Mouse (Mus musculus): Measurements from ENCODE around the gene Plscr3.

Plscr3 gene

DNA sequence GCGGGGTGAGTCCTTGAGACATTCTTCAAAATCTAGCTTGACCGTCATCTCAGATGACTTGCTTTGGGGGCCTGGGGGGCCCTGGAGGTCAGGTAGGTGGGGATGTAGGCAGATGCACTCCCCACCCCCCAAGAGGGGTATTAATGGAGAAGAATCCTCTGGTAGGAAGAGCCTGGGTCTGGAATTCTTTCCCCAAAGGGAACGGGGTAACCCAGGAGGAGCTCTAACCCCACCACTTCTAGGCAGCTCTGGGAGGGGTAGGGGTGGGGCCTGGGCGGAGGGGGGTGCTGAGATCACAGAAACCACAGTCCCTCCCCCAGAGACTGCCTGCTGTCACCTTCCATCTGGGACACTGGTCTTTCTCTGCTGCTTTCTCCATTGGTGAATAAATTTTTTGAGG lies 49.1 kb downstream of the Plscr3 start, which contains the start of gene Acap1:
TSS of gene Acap1 (minus strand) at position 249 of the 400 bp plus-strand sequence.
- DNase-seq (ENCODE audit: low read depth), result peak; percentile 88

DNA sequence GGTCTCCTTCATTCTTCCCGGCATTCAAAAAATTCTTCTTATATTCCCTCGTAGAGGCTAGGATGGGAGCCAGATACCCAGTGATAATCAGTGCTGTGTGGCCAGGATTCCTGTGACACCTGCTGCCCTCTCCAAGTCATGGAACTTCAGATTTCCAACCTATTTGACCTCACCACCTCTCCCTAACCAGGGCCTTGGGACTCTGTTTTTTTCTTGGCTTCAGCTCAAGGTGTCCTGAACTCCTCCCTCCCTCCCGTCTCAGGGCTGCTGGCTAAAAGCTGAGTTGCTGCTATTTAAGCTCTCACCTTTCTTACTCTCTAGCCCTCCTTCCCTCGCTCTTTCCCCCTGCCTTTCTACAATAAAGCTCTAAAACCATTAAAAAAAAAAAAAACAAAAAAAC lies 53.7 kb downstream of the Plscr3 start:
- DNase-seq (ENCODE audit: low read depth), result no peak

DNA sequence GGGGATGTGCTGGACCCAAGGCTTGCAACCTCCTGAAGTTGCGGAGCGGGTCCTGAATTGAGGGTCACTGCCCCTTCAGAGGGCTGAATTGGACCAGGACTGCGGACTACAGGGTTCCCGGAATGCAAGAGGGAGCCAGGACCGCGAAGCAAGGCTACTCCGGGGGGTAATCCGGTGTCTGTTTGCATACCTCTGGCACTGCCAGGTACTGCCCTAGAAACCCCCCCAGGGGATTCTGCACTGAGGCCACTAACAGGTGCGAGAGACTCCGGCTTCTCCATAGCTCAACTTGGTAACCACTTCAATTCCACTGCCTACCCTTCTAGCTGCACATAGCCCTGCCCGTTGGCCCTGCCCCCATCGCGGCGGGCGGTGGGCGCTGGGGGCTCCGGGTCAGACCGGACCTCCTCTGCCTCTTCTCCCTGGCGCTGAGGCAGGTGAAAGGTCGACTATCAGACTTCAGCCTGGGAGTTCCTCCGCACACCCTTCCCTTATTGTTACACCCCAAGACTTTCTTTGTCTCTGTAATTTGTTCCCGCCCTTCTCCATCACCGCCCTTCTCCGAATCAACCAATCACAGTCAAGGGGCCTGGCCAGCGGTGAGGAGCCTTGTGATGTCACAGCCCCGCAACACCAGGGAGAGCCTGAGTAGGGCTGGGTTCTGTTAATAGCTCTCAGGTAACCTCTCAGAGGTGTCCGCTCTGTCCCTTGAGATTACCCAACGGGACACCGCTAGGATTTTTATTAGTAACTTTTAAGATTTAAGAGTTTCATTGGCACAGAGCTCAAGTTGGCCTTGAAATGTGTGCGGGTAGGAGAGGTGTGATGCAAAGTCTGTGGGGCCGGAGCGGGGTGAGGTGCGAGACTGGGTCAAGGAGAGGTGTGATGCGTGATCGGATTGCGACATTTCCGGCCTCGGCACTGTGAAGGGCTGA lies 54.6 kb downstream of the Plscr3 start, which contains the start of the genes 2810408A11Rik and Neurl4:
TSS of gene 2810408A11Rik (minus strand) at position 517 of the 935 bp plus-strand sequence.
TSS of gene Neurl4 (plus strand) at position 602 of the 935 bp plus-strand sequence.
- peak; percentile 98 for DNase-seq (ENCODE audit: low read depth)

DNA sequence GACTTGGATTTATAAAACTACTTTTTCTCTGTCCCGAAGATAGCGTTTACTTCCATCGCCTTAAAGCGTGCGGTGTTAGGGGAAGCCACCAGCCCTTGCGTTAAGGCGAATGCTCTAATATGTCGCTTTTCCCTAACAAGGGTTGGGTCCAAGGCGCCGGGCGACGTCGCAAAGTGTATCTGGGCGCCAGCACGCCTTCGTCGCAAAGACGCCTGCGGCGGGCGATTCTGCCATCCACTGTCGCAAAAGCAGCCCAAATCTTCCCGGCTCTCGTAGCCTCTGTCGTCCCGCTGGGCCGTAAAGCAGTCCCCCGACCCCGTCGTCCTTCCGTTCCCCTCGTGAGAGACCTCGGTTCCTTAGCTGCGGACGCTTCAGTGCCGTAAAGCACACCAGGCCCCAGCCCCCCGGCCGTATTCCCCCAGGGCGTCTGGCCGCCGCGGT lies 55.2 kb downstream of the Plscr3 start:
- DNase-seq (ENCODE audit: low read depth), result peak; percentile 94

Data from induced T-regulatory cell, adult 2 months (primary cell).